Mouse (Mus musculus) lung, postnatal 4 days (tissue): ENCODE results near the gene Dnase1l3.
"Not testable (repeated sequence)": the region's sequence is repeated elsewhere in the genome, so short reads cannot be mapped to it uniquely, and the experiment has no call there.

Source experiments
- DNase-seq, 2 experiments: peaks; one replicate each; pipeline ENCODE4 v3.0.0; 2021

Dnase1l3 gene

GRCm38 (mm10) chr14:8011297-8011696 lies 16.9 kb upstream of the Dnase1l3 start:
- no peak for DNase-seq

- DNase-seq: no peak
These were observed 13.6 kb upstream of the Dnase1l3 start for GRCm38 (mm10) chr14:8007923-8008322.

- no peak for DNase-seq
These were observed 13.1 kb upstream of the Dnase1l3 start for GRCm38 (mm10) chr14:8007486-8007885.

GRCm38 (mm10) chr14:8007084-8007483 lies 12.7 kb upstream of the Dnase1l3 start:
- DNase-seq: no peak

- DNase-seq: not testable (repeated sequence)
These were observed 11.7 kb upstream of the Dnase1l3 start for GRCm38 (mm10) chr14:8006061-8006460.

GRCm38 (mm10) chr14:8003727-8004670 lies 9.6 kb upstream of the Dnase1l3 start:
- no peak for DNase-seq

GRCm38 (mm10) chr14:8003093-8003670 lies 8.8 kb upstream of the Dnase1l3 start:
- DNase-seq: peak; percentile 46

- DNase-seq: peak; percentile 84 to 86
These were observed 8.2 kb upstream of the Dnase1l3 start, which contains the start of gene Abhd6 for GRCm38 (mm10) chr14:8002432-8003092. Abhd6 (plus strand) TSS chr14:8002902.

GRCm38 (mm10) chr14:8000831-8001685 lies 6.7 kb upstream of the Dnase1l3 start:
- peak in 1 of 2 experiments; percentile 11 for DNase-seq

GRCm38 (mm10) chr14:8000247-8000646 lies 5.9 kb upstream of the Dnase1l3 start:
- no peak for DNase-seq

GRCm38 (mm10) chr14:7999435-7999834 lies 5.1 kb upstream of the Dnase1l3 start:
- no peak for DNase-seq

- DNase-seq: no peak
These were observed 4.7 kb upstream of the Dnase1l3 start for GRCm38 (mm10) chr14:7999030-7999429.

GRCm38 (mm10) chr14:7997255-7997696 lies 2.9 kb upstream of the Dnase1l3 start:
- DNase-seq: peak; percentile 86 to 92

- DNase-seq: no peak
These were observed 2.2 kb downstream of the Dnase1l3 start for GRCm38 (mm10) chr14:7992158-7992557.

- DNase-seq: no peak
These were observed 3.1 kb downstream of the Dnase1l3 start for GRCm38 (mm10) chr14:7991108-7991776.

GRCm38 (mm10) chr14:7989961-7990360 lies 4.4 kb downstream of the Dnase1l3 start:
- no peak for DNase-seq

- no peak for DNase-seq
These were observed 5.0 kb downstream of the Dnase1l3 start for GRCm38 (mm10) chr14:7989371-7989770.

GRCm38 (mm10) chr14:7986913-7987312 lies 7.5 kb downstream of the Dnase1l3 start:
- DNase-seq: no peak

GRCm38 (mm10) chr14:7981226-7981625 lies 13.1 kb downstream of the Dnase1l3 start:
- no peak for DNase-seq

GRCm38 (mm10) chr14:7978183-7978582 lies 16.2 kb downstream of the Dnase1l3 start:
- DNase-seq: no peak

GRCm38 (mm10) chr14:7977471-7977870 lies 16.9 kb downstream of the Dnase1l3 start:
- no peak for DNase-seq

- DNase-seq: no peak
These were observed 19.2 kb downstream of the Dnase1l3 start for GRCm38 (mm10) chr14:7975177-7975576.
